Mouse (Mus musculus): ENCODE results near the gene Prkcb.

GRCm38 (mm10) chr7:122403343-122403742 lies 114.8 kb downstream of the Prkcb start:
- TF ChIP-seq CTCF (conservative IDR thresholded peaks at IDR 0.05; ENCODE audit: insufficient read depth, insufficient read length, low read depth, low read length), result no peak
- no peak for TF ChIP-seq POLR2A (IDR thresholded peaks at IDR 0.05; ENCODE audit: low read depth, low read length)
